9 mouse cellular contexts compared by ENCODE assay signal in the genomic region with DNA sequence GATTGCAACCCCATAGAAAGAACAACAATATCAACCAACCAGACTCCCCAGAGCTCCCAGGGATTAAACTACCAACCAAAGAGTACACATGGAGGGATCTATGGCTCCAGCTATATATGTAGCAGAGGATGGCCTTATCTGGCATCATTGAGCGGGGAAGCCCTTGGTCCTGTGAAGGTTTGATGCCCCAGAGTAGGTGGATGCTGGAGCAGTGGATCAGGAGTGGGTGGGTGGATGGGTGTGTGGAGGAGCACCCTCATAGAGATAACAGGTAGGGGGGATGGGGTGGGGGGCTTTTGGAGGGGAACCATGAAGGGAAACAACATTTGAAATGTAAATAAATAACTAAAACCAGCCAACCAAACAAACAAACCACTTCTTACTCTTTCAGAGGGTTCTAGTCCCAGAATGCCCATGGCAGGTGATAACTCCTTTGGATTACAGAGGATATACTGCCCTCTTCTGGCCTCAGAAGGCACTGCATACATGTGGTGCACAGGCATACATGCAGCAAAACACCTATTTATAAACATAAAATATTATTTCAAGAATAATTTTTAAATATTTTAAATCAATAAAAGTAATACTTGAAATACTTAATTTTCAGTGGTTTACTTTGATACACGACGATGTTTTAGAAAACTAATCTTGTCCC.
DNase-seq lines count a peak whose midpoint lies in the region; ATAC-seq lines count a peak whose summit lies in the region.
"Had no signal": no experiment of that assay in that cellular context is flagged by ENCODE, and none has a peak within 500 bp of the region (broad histone marks: within the 10 kb centered on the region; RNA-seq: fewer than 3 reads in every experiment).

No protein-coding gene starts in this region.

- no peaks in the 10 kb centered on the region for H3K9me3 ChIP-seq in hindbrain, embryonic 13.5 days
- no peaks in the 10 kb centered on the region for H3K9me3 ChIP-seq in midbrain, embryonic 14.5 days (ENCODE audit: control insufficient read depth, low read length)

- ATAC-seq in hindbrain, embryonic 13.5 days (ENCODE audit: low FRiP score) = 0 out of 2 replicates have a peak, but pooled peaks have one; percentile 65
- no peak for ATAC-seq in midbrain, embryonic 14.5 days (ENCODE audit: low FRiP score, low TSS enrichment)

- no peaks in the 10 kb centered on the region for H3K27me3 ChIP-seq in hindbrain, embryonic 13.5 days
- no peaks in the 10 kb centered on the region for H3K27me3 ChIP-seq in midbrain, embryonic 14.5 days (ENCODE audit: control insufficient read depth, insufficient read depth, low read length)

- 61% methylated on average over 3 of the region's 3 CpGs for WGBS in hindbrain, embryonic 13.5 days
- 62% methylated on average over 3 of the region's 3 CpGs for whole genome bisulfite sequencing in midbrain, embryonic 14.5 days

- H3K36me3 ChIP-seq in hindbrain, embryonic 13.5 days = no peaks in the 10 kb centered on the region
- H3K36me3 ChIP-seq in midbrain, embryonic 14.5 days (ENCODE audit: control insufficient read depth, insufficient read depth, low read length) = no peaks in the 10 kb centered on the region

- H3K4me1 ChIP-seq in hindbrain, embryonic 13.5 days (replicated peaks) = no peaks in the 10 kb centered on the region
- H3K4me1 ChIP-seq in midbrain, embryonic 14.5 days (ENCODE audit: control insufficient read depth, insufficient read depth, low read length) = no peaks in the 10 kb centered on the region

- intact Hi-C loops in gastrocnemius, postnatal 36 days (cut with DNase I) = no loop called here

- peak; percentile 39 for DNase-seq in gastrocnemius, postnatal 10 days
- DNase-seq in gastrocnemius, postnatal 36 days = no peak
- peak; percentile 2 for DNase-seq in right cerebral cortex, adult 18-20 months
- no peak for DNase-seq in right cerebral cortex, postnatal 36 days (ENCODE audit: low spot score in 2 of 2)
- DNase-seq in c-Kit-positive CD71-negative TER-119-negative erythroid progenitor cells, embryonic 14.5 days (ENCODE audit: low read depth) = peak; percentile 28
- DNase-seq in midbrain, embryonic 14.5 days = peak; percentile 70
- DNase-seq in layer of hippocampus, adult 8-10 months (ENCODE audit: low spot score in 2 of 2) = no peak

- no peak overlapping the region for H3K4me2 ChIP-seq in hindbrain, embryonic 13.5 days
- H3K4me2 ChIP-seq in midbrain, embryonic 14.5 days (ENCODE audit: low read length) = no peak overlapping the region

- no peak overlapping the region for H3K9ac ChIP-seq in hindbrain, embryonic 13.5 days
- no peak overlapping the region for H3K9ac ChIP-seq in midbrain, embryonic 14.5 days (replicated peaks; ENCODE audit: low read length)

- H3K4me3 ChIP-seq in hindbrain, embryonic 13.5 days = no peak overlapping the region
- H3K4me3 ChIP-seq in midbrain, embryonic 14.5 days (replicated peaks; ENCODE audit: low read depth, low read length) = no peak overlapping the region
- H3K4me3 ChIP-seq: myocyte had no signal

- no peak overlapping the region for H3K27ac ChIP-seq in hindbrain, embryonic 13.5 days
- no peak overlapping the region for H3K27ac ChIP-seq in midbrain, embryonic 14.5 days (replicated peaks; ENCODE audit: low read depth, low read length)

Comparison
In these comparisons a context has a peak if more than half of its experiments do, and no peak if none do; other contexts are left out.
1. DNase-seq: peak in gastrocnemius, postnatal 10 days (single experiment), right cerebral cortex, adult 18-20 months (single experiment), c-Kit-positive CD71-negative TER-119-negative erythroid progenitor cells, embryonic 14.5 days (single experiment) and midbrain, embryonic 14.5 days (single experiment); none in gastrocnemius, postnatal 36 days (0 of 2), right cerebral cortex, postnatal 36 days (0 of 2) and layer of hippocampus, adult 8-10 months (0 of 2).